Comparison of ENCODE assay signal across 10 mouse cellular contexts in the genomic region with DNA sequence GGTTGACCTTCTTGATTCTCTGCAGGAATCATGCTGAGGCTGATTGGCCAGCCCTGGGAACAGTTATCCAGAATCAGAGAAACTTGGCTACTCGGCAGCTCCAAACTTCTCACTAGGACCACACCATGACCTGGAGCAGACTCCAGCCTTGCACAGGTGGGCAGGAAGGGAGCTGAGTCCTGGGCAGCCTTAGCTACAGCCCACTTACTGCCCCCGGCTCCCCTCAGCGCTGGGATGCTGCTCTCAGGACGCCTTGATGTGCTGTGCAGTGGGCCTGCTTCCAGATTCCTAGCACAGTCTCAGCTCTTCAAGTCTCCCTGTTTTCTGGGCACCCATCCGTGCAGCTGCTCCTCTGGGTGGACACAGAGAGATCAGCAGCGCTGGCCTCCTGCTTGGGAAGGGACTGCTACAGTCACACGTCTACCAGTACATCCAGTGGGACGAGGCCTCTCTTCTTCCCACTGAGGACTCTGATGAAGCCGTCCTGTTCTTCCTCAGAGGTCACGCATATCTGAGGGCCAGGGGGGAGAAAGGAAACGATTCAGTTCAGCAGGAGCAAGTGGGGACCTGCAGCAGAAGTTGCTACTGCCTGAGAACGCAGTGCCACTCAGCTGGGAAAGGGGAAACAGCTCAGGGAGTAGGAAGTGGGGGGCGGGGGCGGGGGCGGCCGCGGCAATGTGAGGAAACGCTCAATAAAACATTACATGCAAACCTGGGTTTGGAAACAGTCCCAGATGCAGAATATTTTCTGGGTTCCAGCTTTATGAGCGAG.
A peak's percentile ranks its signal among the peaks of the same experiment; 100 is the strongest.
DNase-seq lines count a peak whose midpoint lies in the region; ATAC-seq and TF ChIP-seq lines count a peak whose summit lies in the region.
"Had no signal": no experiment of that assay in that cellular context is flagged by ENCODE, and none has a peak within 500 bp of the region (broad histone marks: within the 10 kb centered on the region; RNA-seq: fewer than 3 reads in every experiment).

No protein-coding gene starts in this region.

- peak overlapping the region; percentile 35 for H3K27ac ChIP-seq in gastrocnemius, adult 2 months
- H3K27ac ChIP-seq in lung, embryonic 14.5 days (ENCODE audit: low read depth): peak overlapping the region; percentile 24; the same call in 1 of the 2 replicates
- H3K27ac ChIP-seq in limb, embryonic 15.5 days: no peak overlapping the region
- H3K27ac ChIP-seq: hindbrain, embryonic 14.5 days had no signal

- H3K27me3 ChIP-seq in lung, embryonic 14.5 days (ENCODE audit: insufficient read depth, low read length): no peaks in the 10 kb centered on the region
- no peaks in the 10 kb centered on the region for H3K27me3 ChIP-seq in limb, embryonic 15.5 days

- peak overlapping the region; percentile 40 for H3K4me3 ChIP-seq in gastrocnemius, adult 2 months
- no peak overlapping the region for H3K4me3 ChIP-seq in lung, embryonic 14.5 days (ENCODE audit: low read depth, low read length)
- H3K4me3 ChIP-seq in lung, adult 2 months (replicated peaks; ENCODE audit: extremely low read depth, low read depth, low read length): no peak overlapping the region
- no peak overlapping the region for H3K4me3 ChIP-seq in limb, embryonic 15.5 days

- intact Hi-C loops in gastrocnemius, adult 2 months (cut with DNase I): no loop called here
- intact Hi-C loops in gastrocnemius, postnatal 36 days (cut with DNase I): no loop called here

- H3K4me1 ChIP-seq in lung, embryonic 14.5 days (ENCODE audit: insufficient read depth): 0 out of 2 replicates have a peak, but pooled peaks cover 5% of the 10 kb centered on the region
- H3K4me1 ChIP-seq in lung, adult 2 months (ENCODE audit: control insufficient read depth, insufficient read depth, low read length): no peaks in the 10 kb centered on the region
- H3K4me1 ChIP-seq in limb, embryonic 15.5 days: peaks cover 16% of the 10 kb centered on the region

- TF ChIP-seq POLR2A in lung, adult 2 months (IDR thresholded peaks at IDR 0.05; ENCODE audit: borderline replicate concordance, extremely low read depth, low read depth, low read length): no peak

- no peak for TF ChIP-seq CTCF in gastrocnemius, adult 2 months (IDR thresholded peaks at IDR 0.05)
- no peak for TF ChIP-seq CTCF in lung, embryonic 14.5 days (IDR thresholded peaks at IDR 0.05; ENCODE audit: low read depth)
- TF ChIP-seq CTCF in lung, adult 2 months (IDR thresholded peaks at IDR 0.05; ENCODE audit: insufficient read depth, low read length): no peak

- H3K9ac ChIP-seq in lung, embryonic 14.5 days: no peak overlapping the region; the same call in 1 of the 2 replicates
- no peak overlapping the region for H3K9ac ChIP-seq in limb, embryonic 15.5 days
- H3K9ac ChIP-seq: hindbrain, embryonic 14.5 days had no signal

- H3K4me2 ChIP-seq in lung, embryonic 14.5 days: no peak overlapping the region
- H3K4me2 ChIP-seq in limb, embryonic 15.5 days: peak overlapping the region; percentile 32
- H3K4me2 ChIP-seq: hindbrain, embryonic 14.5 days had no signal

- no peaks in the 10 kb centered on the region for H3K9me3 ChIP-seq in lung, embryonic 14.5 days (ENCODE audit: low read depth, low read length)
- H3K9me3 ChIP-seq in limb, embryonic 15.5 days: no peaks in the 10 kb centered on the region

- no peak for DNase-seq in gastrocnemius, adult 2 months
- DNase-seq in gastrocnemius, postnatal 36 days: no peak
- DNase-seq in lung, embryonic 14.5 days: no peak
- no peak for DNase-seq in lung, adult 2 months
- no peak for DNase-seq in thymus, postnatal 25 days
- no peak for DNase-seq in urinary bladder, postnatal 25 days (ENCODE audit: low spot score)
- DNase-seq: cerebellum, adult 11-12 months had no signal

- peak; percentile 49; the same call in 1 of the 2 replicates for ATAC-seq in lung, embryonic 14.5 days (ENCODE audit: insufficient read depth)
- no peak for ATAC-seq in limb, embryonic 15.5 days (ENCODE audit: insufficient number of reproducible peaks, low FRiP score, low TSS enrichment, low read depth)
- ATAC-seq in monocyte, adult 5-6 weeks (replicated peaks; ENCODE audit: insufficient number of reproducible peaks, low FRiP score, low TSS enrichment, poor library complexity, severe bottlenecking): peak; percentile 34; the same call in 1 of the 2 replicates

- H3K36me3 ChIP-seq in lung, embryonic 14.5 days (ENCODE audit: insufficient read depth): no peaks in the 10 kb centered on the region
- no peaks in the 10 kb centered on the region for H3K36me3 ChIP-seq in limb, embryonic 15.5 days

- 41% methylated on average over 19 of the region's 19 CpGs for WGBS in lung, embryonic 14.5 days
- WGBS in lung, adult 2 months: 34% methylated on average over 19 of the region's 19 CpGs
- WGBS in limb, embryonic 15.5 days: 18% methylated on average over 19 of the region's 19 CpGs
